Mouse (Mus musculus) small intestine, adult 2 months (tissue): ENCODE measurements around the gene Npc1l1. TPM values are rescaled to one million over a fixed set of nuclear protein-coding genes. Genes with fewer than 3 reads are reported as not detected.

ENCODE experiments used
- H3K27ac ChIP-seq: fragments of 200-500 bp; 2 replicates; pipeline ENCODE4 v1.5.1; 2012; ENCODE audit warnings: low read depth, low read length, control low read depth, inconsistent platforms; ENCODE audit not compliant: insufficient read depth
- H3K27me3 ChIP-seq: fragments of 200-500 bp; 2 replicates; pipeline ENCODE4 v1.6.1; 2012; ENCODE audit warnings: mild to moderate bottlenecking, moderate library complexity, low read length, inconsistent platforms; ENCODE audit not compliant: control insufficient read depth, insufficient read depth
- H3K36me3 ChIP-seq: fragments of 200-500 bp; 2 replicates; pipeline ENCODE4 v1.6.1; 2012; ENCODE audit warnings: mild to moderate bottlenecking, low read length, control low read depth, inconsistent platforms; ENCODE audit not compliant: control insufficient read depth, insufficient read depth
- H3K4me1 ChIP-seq: fragments of 200-500 bp; 2 replicates; pipeline ENCODE4 v1.6.1; 2012; ENCODE audit warnings: low read length, inconsistent platforms, mixed read lengths; ENCODE audit not compliant: control insufficient read depth, insufficient read depth, insufficient read length
- H3K4me3 ChIP-seq: fragments of 200-500 bp; 2 replicates; pipeline ENCODE4 v1.5.1; 2012; ENCODE audit warnings: low read depth, mild to moderate bottlenecking, control low read depth, inconsistent platforms, low read length, moderate library complexity
- CTCF ChIP-seq: fragments of 200-500 bp; IDR thresholded peaks from 2 replicates; pipeline ENCODE4 v1.5.1; 2012; ENCODE audit warnings: low read depth, mild to moderate bottlenecking, control low read depth, inconsistent platforms, low read length, moderate library complexity, mixed read lengths; ENCODE audit not compliant: insufficient replicate concordance, insufficient read length; ENCODE audit errors: extremely low read depth
- POLR2A ChIP-seq: fragments of 200-500 bp; IDR thresholded peaks from 2 replicates; pipeline ENCODE4 v1.6.1; 2012; ENCODE audit warnings: low read depth, mild to moderate bottlenecking, control low read depth, inconsistent platforms, low read length, moderate library complexity
- WGBS: fragments of 180-500 bp; shearing (Covaris S2); methylation state at CpG from one replicate; pipeline ENCODE4 v1.1.7; 2018; 5-methylcytosine and 5-hydroxymethylcytosine counted together
- polyA plus RNA-seq: library from polyadenylated mRNA; depleted of rRNA; stranded (reverse); fragments of >200 nt; gene quantifications from 2 replicates; pipeline ENCODE4 v1.2.3, GENCODE M21; 2012

Gene Npc1l1
- polyA plus RNA-seq, 1 experiment: 819 TPM

GRCm38 (mm10) chr11:6233025-6233424 is 3.1 kb upstream of the Npc1l1 start:
- Histone ChIP-seq H3K36me3 (peaks cover 14% of the 10 kb centered on the region), H3K4me3 (no peak overlapping the region), H3K4me1 (peaks cover 14% of the 10 kb centered on the region; the same call in 1 of the 2 replicates), H3K27ac (peak overlapping the region; percentile 72), H3K27me3 (no peaks in the 10 kb centered on the region)
- WGBS: 36% methylated on average over 4 of the region's 4 CpGs
- TF ChIP-seq POLR2A: no peak
- TF ChIP-seq CTCF: no peak

- no peaks in the 10 kb centered on the region for H3K27me3 ChIP-seq
- H3K36me3 ChIP-seq: peaks cover 76% of the 10 kb centered on the region
- no peak overlapping the region for H3K27ac ChIP-seq
- peak overlapping the region; percentile 56 for H3K4me3 ChIP-seq
- H3K4me1 ChIP-seq: peaks cover 11% of the 10 kb centered on the region
- 87% methylated on average over 14 of the region's 14 CpGs for WGBS
- TF ChIP-seq POLR2A (no peak), CTCF (no peak)
Measured at GRCm38 (mm10) chr11:6224541-6225229, 5.3 kb downstream of the Npc1l1 start.

DNA sequence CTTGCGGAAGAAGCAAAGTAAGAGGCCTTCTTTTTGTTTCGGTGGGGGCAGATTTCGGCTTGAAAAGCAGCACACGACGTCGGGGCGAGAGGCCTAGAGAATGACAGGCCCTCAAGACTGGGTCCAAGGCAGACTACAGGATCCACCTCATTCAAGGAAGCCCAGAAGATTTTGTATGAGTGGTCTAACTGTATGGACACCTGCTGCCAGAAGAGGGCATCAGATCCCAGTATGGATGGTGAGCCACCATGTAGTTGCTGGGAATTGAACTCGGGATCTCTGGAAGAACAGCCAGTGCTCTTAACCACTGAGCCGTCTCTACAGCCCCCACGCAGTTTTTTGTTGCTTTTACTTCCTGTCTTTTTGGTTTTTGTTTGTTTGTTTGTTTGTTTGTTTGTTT is 7.8 kb downstream of the Npc1l1 start:
- Histone ChIP-seq H3K4me3 (no peak overlapping the region; the same call in 1 of the 2 replicates), H3K4me1 (peaks cover 8% of the 10 kb centered on the region), H3K27me3 (no peaks in the 10 kb centered on the region), H3K27ac (no peak overlapping the region), H3K36me3 (peaks cover 82% of the 10 kb centered on the region)
- 93% methylated on average over 10 of the region's 10 CpGs for WGBS
- TF ChIP-seq CTCF (peak; percentile 17; the same call in 1 of the 2 replicates), POLR2A (no peak)

GRCm38 (mm10) chr11:6219967-6220366 is 10.0 kb downstream of the Npc1l1 start:
- TF ChIP-seq POLR2A: no peak
- WGBS: 94% methylated on average over 6 of the region's 6 CpGs
- Histone ChIP-seq H3K36me3 (peaks cover 80% of the 10 kb centered on the region), H3K27me3 (no peaks in the 10 kb centered on the region), H3K27ac (no peak overlapping the region), H3K4me3 (no peak overlapping the region), H3K4me1 (peaks cover 8% of the 10 kb centered on the region)

DNA sequence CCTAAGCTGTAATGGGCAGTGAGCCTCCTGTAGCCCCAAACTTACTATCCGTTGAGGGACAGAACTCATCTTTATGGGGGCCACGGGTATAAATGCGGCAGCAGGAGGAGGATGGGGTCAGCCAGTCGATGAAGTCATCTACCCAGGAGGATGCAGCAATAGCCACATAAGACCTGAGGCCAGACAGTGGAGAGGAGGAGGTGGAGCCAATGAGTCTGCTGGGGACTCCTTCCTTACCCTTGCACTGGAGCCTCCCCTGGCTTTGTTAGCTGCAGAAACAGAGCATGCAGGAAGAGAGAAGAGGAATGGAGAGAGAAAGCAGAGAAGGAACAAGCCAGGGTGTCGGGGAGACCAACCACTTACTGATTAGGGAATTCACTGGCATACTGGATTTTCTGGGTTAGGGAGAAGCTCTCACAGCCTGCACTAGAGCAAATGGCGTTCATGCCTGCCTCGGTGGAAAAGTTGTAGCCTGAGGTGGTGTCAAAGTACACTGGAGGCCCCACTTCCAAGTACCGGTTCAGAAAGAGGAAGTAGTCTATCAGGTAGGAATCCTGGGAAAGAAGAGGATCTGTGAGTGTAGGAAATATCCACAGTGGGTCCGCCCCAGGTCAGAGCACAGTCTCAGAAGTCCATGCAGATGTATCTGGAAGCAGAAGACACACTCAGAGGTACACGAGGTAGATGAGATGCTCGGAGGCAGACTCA is 11.6 kb downstream of the Npc1l1 start:
- no peak overlapping the region for H3K27ac ChIP-seq
- H3K27me3 ChIP-seq: no peaks in the 10 kb centered on the region
- WGBS: 61% methylated on average over 11 of the region's 11 CpGs

DNA sequence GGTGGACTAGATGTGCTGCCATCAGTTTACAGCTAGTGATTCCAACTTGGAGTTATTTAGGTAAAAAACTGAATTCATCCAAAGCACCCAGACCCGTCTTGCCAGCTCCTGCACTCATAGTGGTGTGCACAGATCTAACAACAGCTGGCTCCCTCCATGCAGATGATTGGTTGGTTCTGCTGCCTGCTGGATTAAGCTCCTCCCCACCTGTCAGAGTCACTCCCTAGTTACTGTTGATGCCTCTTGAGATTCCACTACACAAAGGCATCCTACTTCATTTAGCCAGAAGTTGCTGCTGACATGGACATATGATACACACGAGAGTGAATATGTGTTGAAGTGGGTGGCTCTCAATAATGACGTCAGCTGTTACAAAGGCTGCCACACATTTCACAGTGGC is 13.1 kb downstream of the Npc1l1 start:
- no peak overlapping the region for H3K27ac ChIP-seq
- H3K27me3 ChIP-seq: no peaks in the 10 kb centered on the region
- TF ChIP-seq CTCF: no peak
- TF ChIP-seq POLR2A: no peak
- H3K4me3 ChIP-seq: no peak overlapping the region
- H3K36me3 ChIP-seq: peaks cover 83% of the 10 kb centered on the region
- 63% methylated on average over 3 of the region's 3 CpGs for WGBS
- peaks cover 5% of the 10 kb centered on the region for H3K4me1 ChIP-seq

More for the DNA sequence above, 11.6 kb downstream of the Npc1l1 start:
- no peak for TF ChIP-seq CTCF
- no peak for TF ChIP-seq POLR2A
- Histone ChIP-seq H3K36me3 (peaks cover 81% of the 10 kb centered on the region), H3K4me3 (no peak overlapping the region), H3K4me1 (peaks cover 8% of the 10 kb centered on the region)

DNA sequence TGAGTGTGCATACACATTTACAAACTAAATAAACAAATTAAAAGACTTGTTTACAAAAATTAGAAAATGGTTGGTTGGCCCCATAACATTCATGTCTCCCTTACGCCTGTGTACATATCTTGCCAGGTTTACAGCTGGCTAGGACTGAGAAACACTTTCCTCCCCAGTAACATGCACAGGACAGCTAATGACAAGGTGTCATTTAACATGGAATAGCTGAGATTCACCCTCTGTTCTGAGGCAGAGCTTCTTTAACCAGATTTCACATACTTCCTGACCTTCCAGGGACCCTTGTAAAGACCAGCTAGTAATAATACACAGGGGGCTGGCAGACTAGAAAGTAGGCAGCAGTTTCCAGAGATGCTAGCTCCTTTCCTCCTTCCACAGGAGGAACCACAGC is 21.8 kb downstream of the Npc1l1 start:
- H3K36me3 ChIP-seq: peaks cover 31% of the 10 kb centered on the region
- 87% methylated on average over 1 of the region's 1 CpGs for WGBS
- H3K4me1 ChIP-seq: no peaks in the 10 kb centered on the region
- no peak overlapping the region for H3K4me3 ChIP-seq
- TF ChIP-seq POLR2A (no peak), CTCF (no peak)
- no peaks in the 10 kb centered on the region for H3K27me3 ChIP-seq
- no peak overlapping the region for H3K27ac ChIP-seq

DNA sequence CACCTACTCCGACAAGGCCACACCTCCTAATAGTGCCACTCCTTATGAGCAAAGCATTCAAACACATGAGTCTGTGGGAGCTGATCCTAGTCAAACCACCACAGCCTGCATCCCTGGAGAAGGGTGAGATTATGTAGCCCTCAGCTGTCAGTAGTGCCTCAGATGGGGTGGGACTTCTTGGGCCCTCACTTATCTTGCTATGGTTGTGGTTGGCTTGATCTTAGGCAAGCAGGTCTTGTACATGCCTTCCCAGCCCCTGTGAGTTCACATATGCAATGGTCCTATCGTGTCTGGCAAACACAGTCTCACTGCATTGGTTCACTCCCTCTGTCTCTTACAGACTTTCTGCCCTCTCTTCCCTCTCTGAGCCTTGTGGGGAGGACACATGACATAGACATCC is 22.9 kb downstream of the Npc1l1 start:
- H3K36me3 ChIP-seq: peaks cover 22% of the 10 kb centered on the region
- H3K27me3 ChIP-seq: no peaks in the 10 kb centered on the region
- TF ChIP-seq POLR2A (no peak), CTCF (no peak)
- WGBS: 57% methylated on average over 2 of the region's 2 CpGs
- no peak overlapping the region for H3K4me3 ChIP-seq
- H3K27ac ChIP-seq: no peak overlapping the region
- no peaks in the 10 kb centered on the region for H3K4me1 ChIP-seq
